Mouse (Mus musculus) cerebellum, adult 2 months (tissue): ENCODE data around the gene Akap2.

ENCODE experiments used
- CTCF ChIP-seq: fragments of 200-500 bp; IDR thresholded peaks from 2 replicates; pipeline ENCODE4 v1.5.1; 2011; ENCODE audit warnings: low read depth, mild to moderate bottlenecking, control low read depth, low read length, moderate library complexity, borderline replicate concordance; ENCODE audit not compliant: insufficient read depth
- POLR2A ChIP-seq: fragments of 200-500 bp; IDR thresholded peaks from 2 replicates; pipeline ENCODE4 v1.6.1; 2011; ENCODE audit warnings: low read length, control low read depth, borderline replicate concordance; ENCODE audit not compliant: insufficient read depth

DNA sequence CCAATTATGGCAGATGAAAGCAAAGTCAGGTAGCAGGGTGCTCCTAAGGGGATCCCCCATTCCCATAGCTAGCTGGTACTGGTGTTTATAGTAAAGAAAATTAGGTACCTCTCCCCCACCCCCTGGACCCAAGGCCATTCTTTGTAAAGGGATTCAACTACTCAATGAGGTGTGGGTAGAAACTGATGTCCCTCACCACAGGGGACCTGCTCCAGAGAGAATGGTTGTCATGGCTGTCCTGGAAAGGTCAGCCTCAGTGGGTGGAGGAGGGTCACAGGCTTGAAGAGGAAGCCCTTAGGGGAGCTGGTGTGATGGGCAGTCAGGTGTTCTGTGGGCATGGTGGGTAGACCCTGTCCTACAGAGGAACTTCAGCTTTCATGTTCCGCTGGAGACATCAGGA, 203.1 kb downstream of the Akap2 start:
- TF ChIP-seq CTCF (no peak), POLR2A (no peak)
